Mouse (Mus musculus) heart, adult 2 months (tissue): ENCODE data around the gene Rapgef2. TPM values are rescaled to one million over a fixed set of nuclear protein-coding genes. Genes with fewer than 3 reads are reported as not detected.
A peak's percentile ranks its signal among the peaks of the same experiment; 100 is the strongest.

Experiments
- DNase-seq, 2 experiments: peaks; one replicate each; pipeline ENCODE4 v3.0.0; 2021
- H3K27ac ChIP-seq: fragments of 200-600 bp; 2 replicates; pipeline ENCODE4 v1.8.1; 2022
- H3K27me3 ChIP-seq: fragments of 200-500 bp; 2 replicates; pipeline ENCODE4 v1.6.1; 2012; ENCODE audit warnings: mild to moderate bottlenecking, low read length, inconsistent platforms, mixed read lengths; ENCODE audit not compliant: control insufficient read depth, insufficient read depth
- H3K36me3 ChIP-seq: fragments of 200-500 bp; 2 replicates; pipeline ENCODE4 v1.6.1; 2012; ENCODE audit warnings: low read length, inconsistent platforms; ENCODE audit not compliant: control insufficient read depth, insufficient read depth
- H3K4me1 ChIP-seq: fragments of 200-500 bp; 2 replicates; pipeline ENCODE4 v1.6.1; 2011; ENCODE audit warnings: low read length; ENCODE audit not compliant: control insufficient read depth, insufficient read depth
- H3K4me3 ChIP-seq: fragments of 200-600 bp; 2 replicates; pipeline ENCODE4 v1.8.1; 2022
- H3K79me2 ChIP-seq: fragments of 200-500 bp; replicated peaks from 2 replicates; pipeline ENCODE4 v1.6.1; 2012; ENCODE audit warnings: mild to moderate bottlenecking, inconsistent platforms, low read length, moderate library complexity, mixed read lengths; ENCODE audit not compliant: control insufficient read depth, insufficient read depth
- H3K9ac ChIP-seq: fragments of 200-500 bp; 2 replicates; pipeline ENCODE4 v1.6.1; 2012; ENCODE audit warnings: low read depth, mild to moderate bottlenecking, control low read depth, inconsistent platforms, low read length, mixed read lengths
- CTCF ChIP-seq: fragments of 200-600 bp; IDR thresholded peaks from 2 replicates; pipeline ENCODE4 v1.8.1; 2022; ENCODE audit warnings: antibody characterized with exemption, mild to moderate bottlenecking, moderate library complexity
- EP300 ChIP-seq: fragments of 200-500 bp; IDR thresholded peaks from 2 replicates; pipeline ENCODE4 v1.6.1; 2011; ENCODE audit warnings: low read depth, low read length, control low read depth; ENCODE audit not compliant: insufficient read depth
- POLR2A ChIP-seq: fragments of 200-500 bp; IDR thresholded peaks from 2 replicates; pipeline ENCODE4 v1.6.1; 2011; ENCODE audit warnings: mild to moderate bottlenecking, low read depth, low read length, control low read depth; ENCODE audit not compliant: insufficient read depth
- WGBS: fragments of 180-500 bp; shearing (Covaris S2); methylation state at CpG from one replicate; pipeline ENCODE4 v1.1.7; 2018; 5-methylcytosine and 5-hydroxymethylcytosine counted together
- intact Hi-C: fragments of 180-260 bp; cut with DNase I; formaldehyde crosslinking; loops from one replicate; pipeline ENCODE4 v1.15.1; 2025
- polyA plus RNA-seq: library from polyadenylated mRNA; depleted of rRNA; stranded (reverse); fragments of >200 nt; gene quantifications from 2 replicates; pipeline ENCODE4 v1.2.3, GENCODE M21; 2012
- total RNA-seq, 2 experiments: library from RNA; stranded (reverse); gene quantifications; 2 replicates each; pipeline ENCODE4 v1.2.3; 2021

Rapgef2 gene
- total and polyA plus RNA-seq, 3 experiments: 10.6 to 36.2 (median 31.7) TPM

GRCm38 (mm10) chr3:79237619-79238342 is 48.5 kb downstream of the Rapgef2 start:
- Histone ChIP-seq H3K36me3 (peaks cover 42% of the 10 kb centered on the region), H3K27me3 (no peaks in the 10 kb centered on the region), H3K4me3 (0 out of 2 replicates have a peak overlapping the region, but pooled peaks have one; percentile 15), H3K9ac (no peak overlapping the region), H3K4me1 (peaks cover 39% of the 10 kb centered on the region), H3K27ac (peak overlapping the region; percentile 71), H3K79me2 (peaks cover 12% of the 10 kb centered on the region)
- intact Hi-C loops: no loop called here
- peak; percentile 40; the same call in 1 of the 2 replicates for TF ChIP-seq EP300
- TF ChIP-seq POLR2A: peak; percentile 34; the same call in 1 of the 2 replicates
- 0 out of 2 replicates have a peak, but pooled peaks have one; percentile 6 for TF ChIP-seq CTCF
- DNase-seq: peak in 1 of 2 experiments; percentile 62
- 42% methylated on average over 9 of the region's 9 CpGs for WGBS

GRCm38 (mm10) chr3:79234485-79234884 is 51.8 kb downstream of the Rapgef2 start:
- H3K9ac ChIP-seq: no peak overlapping the region
- H3K27ac ChIP-seq: peak overlapping the region; percentile 64

GRCm38 (mm10) chr3:79233478-79234415 is 52.6 kb downstream of the Rapgef2 start:
- Histone ChIP-seq H3K27ac (peak overlapping the region; percentile 64), H3K4me3 (no peak overlapping the region), H3K9ac (peak overlapping the region; percentile 41), H3K27me3 (no peaks in the 10 kb centered on the region), H3K4me1 (peaks cover 38% of the 10 kb centered on the region), H3K79me2 (peaks cover 10% of the 10 kb centered on the region), H3K36me3 (peaks cover 42% of the 10 kb centered on the region)
- peak; percentile 53 to 60 for DNase-seq
- TF ChIP-seq POLR2A (no peak), CTCF (no peak), EP300 (no peak)
- intact Hi-C loops: no loop called here
- 40% methylated on average over 13 of the region's 13 CpGs for WGBS

More at GRCm38 (mm10) chr3:79234485-79234884, 51.8 kb downstream of the Rapgef2 start:
- Histone ChIP-seq H3K4me1 (peaks cover 42% of the 10 kb centered on the region), H3K36me3 (peaks cover 43% of the 10 kb centered on the region), H3K79me2 (peaks cover 11% of the 10 kb centered on the region), H3K4me3 (no peak overlapping the region), H3K27me3 (no peaks in the 10 kb centered on the region)
- no peak for TF ChIP-seq EP300
- no peak for TF ChIP-seq CTCF
- no peak for TF ChIP-seq POLR2A
- intact Hi-C loops: no loop called here
- 42% methylated on average over 3 of the region's 3 CpGs for WGBS
- DNase-seq: no peak

GRCm38 (mm10) chr3:79230718-79231117 is 55.6 kb downstream of the Rapgef2 start:
- no peak overlapping the region; the same call in 1 of the 2 replicates for H3K27ac ChIP-seq
- H3K27me3 ChIP-seq: no peaks in the 10 kb centered on the region
- peaks cover 29% of the 10 kb centered on the region for H3K4me1 ChIP-seq
- WGBS: 86% methylated on average over 4 of the region's 4 CpGs
- peaks cover 9% of the 10 kb centered on the region for H3K79me2 ChIP-seq
- H3K36me3 ChIP-seq: peaks cover 23% of the 10 kb centered on the region
- no peak overlapping the region for H3K4me3 ChIP-seq
- TF ChIP-seq EP300: no peak
- no peak for TF ChIP-seq CTCF
- TF ChIP-seq POLR2A: no peak
- intact Hi-C loops: no loop called here
- no peak for DNase-seq
- H3K9ac ChIP-seq: no peak overlapping the region

- no peak overlapping the region for H3K4me3 ChIP-seq
- intact Hi-C loops: loop anchor here (10.0 kb wide), 1 partner anchor 245 kb away; no protein-coding TSS in a partner anchor
- WGBS: 41% methylated on average over 6 of the region's 6 CpGs
- peaks cover 21% of the 10 kb centered on the region for H3K36me3 ChIP-seq
- H3K27ac ChIP-seq: peak overlapping the region; percentile 47
- no peak overlapping the region for H3K9ac ChIP-seq
- H3K4me1 ChIP-seq: peaks cover 27% of the 10 kb centered on the region
- no peak for DNase-seq
- H3K27me3 ChIP-seq: no peaks in the 10 kb centered on the region
- TF ChIP-seq POLR2A (no peak), CTCF (no peak), EP300 (no peak)
- peaks cover 6% of the 10 kb centered on the region for H3K79me2 ChIP-seq
Measured at GRCm38 (mm10) chr3:79229546-79229945, 56.8 kb downstream of the Rapgef2 start.

GRCm38 (mm10) chr3:79228304-79228703 is 58.0 kb downstream of the Rapgef2 start:
- Histone ChIP-seq H3K9ac (no peak overlapping the region), H3K79me2 (peaks cover 8% of the 10 kb centered on the region), H3K36me3 (peaks cover 13% of the 10 kb centered on the region), H3K27ac (no peak overlapping the region), H3K27me3 (no peaks in the 10 kb centered on the region), H3K4me3 (no peak overlapping the region), H3K4me1 (peaks cover 27% of the 10 kb centered on the region)
- TF ChIP-seq EP300: no peak
- no peak for DNase-seq
- intact Hi-C loops: loop anchor here (10.0 kb wide), 1 partner anchor 246 kb away; no protein-coding TSS in a partner anchor
